Mouse (Mus musculus): ENCODE results near the gene Spc25.

- TF ChIP-seq CTCF (IDR thresholded peaks at IDR 0.05; ENCODE audit: low read depth) (no peak), EP300 (IDR thresholded peaks at IDR 0.05; ENCODE audit: low read depth) (no peak)
Measured at GRCm38 (mm10) chr2:69215242-69215641, 9.2 kb upstream of the Spc25 start.

All from liver, postnatal 0 days (tissue).